Mouse (Mus musculus) A20 (cell line): Measurements from ENCODE around the gene Plekha7.
A peak's percentile ranks its signal among the peaks of the same experiment; 100 is the strongest.

Experiments
- DNase-seq: peaks from one replicate; pipeline ENCODE4 v3.0.0-alpha.2; 2011; ENCODE audit warnings: low read depth, low spot score

Plekha7 gene

DNA sequence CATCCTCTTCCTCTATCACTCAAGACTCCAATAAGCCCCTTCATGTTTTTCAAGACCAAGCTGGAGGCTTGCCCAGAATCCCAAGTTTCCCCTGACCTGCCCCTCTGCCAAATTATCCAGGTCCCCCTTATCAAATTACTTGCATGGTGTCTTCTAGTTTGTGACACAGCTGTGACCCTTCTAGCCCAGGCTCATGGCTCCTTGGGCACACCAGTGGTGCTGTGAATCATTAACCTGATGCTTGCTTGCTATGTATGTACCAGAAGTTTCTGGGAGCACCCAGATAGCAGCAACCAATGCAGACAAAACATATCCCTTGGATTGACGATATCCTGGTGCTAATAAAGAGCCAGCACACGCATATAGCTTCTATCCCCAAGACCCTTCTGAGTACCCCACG, 19.2 kb downstream of the Plekha7 start:
- no peak for DNase-seq

DNA sequence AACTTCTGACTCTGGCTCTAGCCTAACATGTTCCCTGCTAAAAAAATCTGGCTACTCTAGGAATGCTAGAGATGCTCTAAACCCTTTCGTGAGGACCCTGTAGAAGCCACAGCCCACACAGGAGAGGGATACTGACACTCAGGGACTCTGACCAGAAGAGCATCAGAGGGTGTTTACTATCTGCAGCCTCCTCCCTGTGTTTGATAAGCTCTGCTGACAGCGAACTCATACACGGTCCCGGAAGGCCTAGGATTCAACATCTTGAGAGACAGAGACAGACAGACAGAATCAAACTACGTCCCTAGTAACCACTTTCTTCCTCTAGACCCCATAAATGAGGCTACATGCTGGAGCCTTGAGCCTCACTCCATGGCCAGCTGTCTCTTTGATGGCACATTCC, 20.2 kb downstream of the Plekha7 start:
- DNase-seq: no peak

DNA sequence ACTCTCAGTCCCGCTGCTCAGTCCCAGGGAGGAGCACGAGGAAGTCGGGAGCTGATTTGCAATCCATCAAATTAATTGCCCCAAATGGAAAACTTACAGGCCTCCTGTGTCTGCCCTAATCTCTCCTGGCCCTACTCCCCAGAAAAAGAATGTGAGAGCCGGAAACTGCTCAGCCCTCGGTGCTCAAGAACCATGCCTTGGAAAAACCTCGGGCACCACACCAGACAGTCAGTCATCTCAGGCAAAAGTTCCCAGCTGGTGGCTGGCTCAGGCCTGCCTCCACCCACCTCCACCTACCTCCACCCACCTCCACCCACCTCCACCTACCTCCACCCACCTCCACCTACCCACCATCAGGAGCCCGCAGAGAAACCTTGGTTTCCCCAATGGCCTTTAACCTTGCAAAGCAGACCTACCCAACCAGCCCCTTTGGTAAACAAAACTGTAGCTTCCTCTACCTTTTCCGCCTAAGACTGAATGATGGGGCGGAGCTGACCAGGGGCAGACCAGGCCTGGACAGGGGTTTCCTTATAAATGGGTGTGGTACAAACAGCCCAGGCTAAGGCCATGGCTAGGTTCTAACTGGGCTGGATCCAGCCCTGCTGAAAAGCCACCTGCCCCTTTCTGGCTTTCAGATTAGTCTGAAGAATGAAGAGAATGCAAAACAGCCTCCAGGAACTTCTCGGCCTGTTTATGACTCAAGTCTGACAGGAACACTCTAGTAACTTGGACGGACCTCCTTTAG, 21.4 kb downstream of the Plekha7 start:
- no peak for DNase-seq

DNA sequence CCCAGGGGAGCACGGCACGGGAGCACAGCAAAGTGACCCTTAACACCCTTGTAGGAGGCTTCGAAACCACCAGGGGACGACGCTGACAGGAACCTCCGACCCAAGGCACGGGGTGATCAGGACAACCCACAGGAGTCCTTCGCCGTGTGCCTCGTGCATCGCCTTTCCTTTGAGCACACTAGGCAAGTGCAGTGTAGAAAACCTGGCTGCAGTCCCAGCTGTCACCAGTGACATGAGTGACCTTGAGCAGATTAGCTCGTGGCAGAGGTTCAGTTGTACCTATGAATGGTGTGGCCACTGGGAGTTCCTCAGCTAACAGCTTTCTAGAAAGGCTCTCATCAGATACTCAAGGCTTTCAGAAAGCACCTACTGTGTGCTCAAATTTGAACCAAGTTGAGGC, 22.0 kb downstream of the Plekha7 start:
- no peak for DNase-seq

- DNase-seq: no peak
Measured at GRCm38 (mm10) chr7:116285216-116285615, 23.0 kb downstream of the Plekha7 start.

- DNase-seq: no peak
Measured at GRCm38 (mm10) chr7:116282755-116283154, 25.4 kb downstream of the Plekha7 start.

DNA sequence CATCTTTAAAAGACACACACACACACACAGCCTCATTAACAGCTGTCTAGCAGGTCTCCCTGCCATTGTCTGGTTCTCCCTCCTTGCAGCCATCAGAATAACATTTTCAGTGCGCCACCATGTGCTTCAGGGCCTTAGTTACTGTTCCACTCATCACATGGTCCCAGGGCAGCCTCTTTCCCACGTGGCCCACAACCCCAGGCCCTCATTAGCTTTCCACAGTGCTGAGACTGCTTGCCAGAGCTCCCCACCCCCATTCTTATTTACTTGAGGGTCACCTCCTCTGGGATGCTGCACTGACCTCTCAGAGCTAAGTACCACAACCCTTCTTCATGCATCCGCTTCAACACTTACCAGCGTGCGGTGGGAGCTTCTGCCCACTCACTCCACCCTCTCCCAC, 28.1 kb downstream of the Plekha7 start:
- DNase-seq: no peak

GRCm38 (mm10) chr7:116278280-116278679, 29.9 kb downstream of the Plekha7 start:
- no peak for DNase-seq

DNA sequence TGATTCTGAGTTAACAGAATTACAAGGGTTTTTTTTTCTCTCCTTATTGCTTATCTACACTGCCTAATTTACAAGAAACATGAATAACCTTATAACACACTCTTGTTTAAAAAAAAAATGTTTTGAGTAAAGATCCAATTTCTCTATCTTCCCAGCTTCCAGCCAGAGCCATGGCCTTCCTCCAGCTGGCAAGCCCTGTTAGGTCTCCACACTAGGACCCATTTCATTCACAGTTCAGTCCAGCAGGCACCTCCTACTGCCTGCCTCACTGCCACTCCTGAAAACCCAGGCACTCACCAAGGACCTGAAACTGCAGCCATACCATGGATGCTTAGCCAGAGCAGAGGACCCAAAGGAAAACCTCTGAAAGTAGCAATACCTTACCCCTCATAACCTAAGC, 31.9 kb downstream of the Plekha7 start:
- DNase-seq: no peak

DNA sequence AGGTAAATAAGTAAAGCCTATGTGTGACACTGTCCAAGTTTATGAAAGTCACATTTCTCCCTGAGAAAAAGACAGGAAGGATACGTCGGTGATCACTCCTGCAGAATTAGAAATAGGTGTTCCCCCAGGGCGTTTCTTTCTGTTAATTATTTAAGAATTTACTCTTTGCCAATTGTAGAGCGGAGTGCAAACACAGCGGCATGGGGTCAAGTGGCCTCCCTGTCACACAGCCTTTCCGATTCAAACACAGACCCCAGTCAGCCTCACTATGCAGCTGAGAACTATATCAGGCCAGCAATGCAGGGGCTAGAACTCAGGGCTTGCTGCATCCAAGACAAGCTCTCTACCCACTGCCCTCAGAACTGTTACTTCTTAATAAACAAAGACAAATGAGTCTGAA, 35.1 kb downstream of the Plekha7 start:
- DNase-seq: no peak

GRCm38 (mm10) chr7:116269501-116269995, 38.6 kb downstream of the Plekha7 start:
- DNase-seq: no peak

DNA sequence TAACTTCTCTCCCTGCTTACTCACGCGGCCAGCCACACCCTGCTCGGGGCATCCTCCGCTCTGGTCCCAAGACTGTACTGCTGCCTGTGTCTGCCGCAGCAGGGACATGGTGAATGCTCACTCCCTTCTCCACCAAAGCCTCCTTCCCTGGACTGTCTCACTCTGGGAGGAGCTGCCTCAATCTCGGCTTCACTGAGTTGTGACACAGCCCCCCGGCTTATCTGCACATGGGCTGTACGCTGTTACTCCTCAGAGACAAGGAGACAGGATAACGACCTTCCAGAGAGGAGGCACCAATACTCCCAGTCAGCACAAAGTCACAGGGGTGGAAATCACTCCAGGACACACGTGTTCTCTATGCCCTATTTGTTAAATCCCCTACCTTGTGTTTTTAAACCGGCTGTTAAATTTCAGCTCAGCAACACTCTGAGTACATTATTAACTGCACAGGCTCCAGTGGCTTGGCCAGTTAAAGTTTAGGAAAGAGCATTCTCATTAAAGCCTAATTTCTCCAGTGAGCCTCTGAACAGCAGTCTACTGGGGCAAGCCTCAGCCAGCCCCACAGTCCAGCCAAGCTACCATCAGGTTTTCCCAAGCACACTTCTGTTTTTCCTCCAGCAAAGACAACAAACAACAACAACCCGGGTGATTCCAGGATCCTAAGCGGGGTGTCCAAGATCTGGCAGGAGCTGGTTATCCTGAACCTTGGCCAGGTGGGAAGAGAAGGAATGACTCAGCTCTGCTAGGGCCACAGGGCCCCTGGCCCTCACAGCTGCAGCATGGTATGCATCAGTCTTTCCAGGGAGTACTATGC, 39.9 kb downstream of the Plekha7 start:
- no peak for DNase-seq

GRCm38 (mm10) chr7:116263281-116263680, 44.9 kb downstream of the Plekha7 start:
- no peak for DNase-seq

- no peak for DNase-seq
Measured at GRCm38 (mm10) chr7:116262508-116262907, 45.7 kb downstream of the Plekha7 start.

DNA sequence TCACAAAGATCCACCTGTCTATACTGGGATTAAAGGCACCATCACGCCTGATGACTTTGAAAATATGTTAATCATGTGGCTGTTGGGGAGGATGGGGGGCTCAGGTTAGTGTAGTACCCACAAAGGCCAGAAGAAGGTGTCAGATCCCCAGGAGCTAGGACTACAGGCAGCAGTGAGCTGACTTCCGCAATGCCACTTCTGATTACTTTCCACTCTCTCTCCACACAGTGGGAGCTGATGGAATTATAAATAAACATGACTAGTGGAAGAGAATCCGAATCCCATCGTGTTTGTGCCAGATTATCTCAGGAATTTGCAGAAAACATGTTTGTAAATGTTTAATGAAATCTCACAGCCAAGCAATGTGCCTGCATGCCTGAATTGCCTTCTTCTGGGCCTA, 46.1 kb downstream of the Plekha7 start:
- DNase-seq: peak; percentile 25

- peak; percentile 10 for DNase-seq
Measured at GRCm38 (mm10) chr7:116260826-116261615, 47.2 kb downstream of the Plekha7 start.

DNA sequence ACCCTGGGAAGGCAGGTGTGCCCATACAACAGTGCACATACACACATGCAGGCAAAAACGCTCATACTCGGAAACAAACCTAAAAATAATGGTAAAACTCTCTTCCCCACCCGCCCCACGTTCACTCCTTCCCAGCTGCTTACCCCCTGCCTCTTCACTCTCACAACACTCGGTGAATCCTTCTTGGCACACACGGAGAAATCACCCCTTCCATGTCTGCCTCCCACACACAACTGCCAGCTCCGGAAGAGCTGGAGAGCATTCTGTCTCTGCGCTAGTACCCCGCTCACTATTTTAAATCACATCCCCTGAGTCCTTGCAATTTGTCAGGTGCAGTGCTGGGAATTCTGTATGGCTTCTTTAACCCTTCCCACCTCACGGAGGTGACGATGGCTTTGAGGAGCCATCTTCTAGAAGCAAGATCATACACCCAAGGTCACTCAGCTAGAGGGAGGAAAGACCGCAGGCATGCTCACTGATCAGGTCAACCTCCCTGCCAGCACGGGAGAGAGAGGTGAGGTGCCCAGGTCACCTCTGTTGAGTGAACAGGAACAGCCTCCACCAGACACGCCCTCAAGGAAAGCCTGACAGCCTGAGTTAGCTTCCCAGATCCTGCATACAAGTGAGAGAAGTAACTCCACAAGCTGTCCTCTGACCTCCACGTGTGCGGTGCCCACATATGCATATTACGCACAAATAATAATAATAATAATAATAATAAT, 49.6 kb downstream of the Plekha7 start:
- DNase-seq: no peak

DNA sequence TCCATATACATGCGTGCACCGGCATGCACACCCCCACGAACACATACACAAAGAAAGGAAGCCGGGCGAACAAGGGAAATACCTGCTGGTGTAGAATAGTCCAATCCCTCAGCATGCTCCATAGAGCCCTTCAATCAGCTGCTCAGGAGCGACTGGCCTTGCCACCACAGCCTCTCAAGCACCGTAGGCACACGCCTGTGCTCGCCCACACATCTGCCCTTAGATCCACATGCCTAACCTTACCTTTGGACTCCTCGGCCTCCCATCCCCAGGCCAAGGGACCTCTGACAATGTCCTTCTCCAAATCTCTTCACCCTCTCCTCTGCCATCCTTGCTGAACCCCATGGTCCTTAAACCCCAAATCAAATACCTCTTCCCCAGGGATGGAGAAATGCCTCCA, 50.2 kb downstream of the Plekha7 start:
- no peak for DNase-seq

GRCm38 (mm10) chr7:116255664-116256063, 52.5 kb downstream of the Plekha7 start:
- DNase-seq: no peak

DNA sequence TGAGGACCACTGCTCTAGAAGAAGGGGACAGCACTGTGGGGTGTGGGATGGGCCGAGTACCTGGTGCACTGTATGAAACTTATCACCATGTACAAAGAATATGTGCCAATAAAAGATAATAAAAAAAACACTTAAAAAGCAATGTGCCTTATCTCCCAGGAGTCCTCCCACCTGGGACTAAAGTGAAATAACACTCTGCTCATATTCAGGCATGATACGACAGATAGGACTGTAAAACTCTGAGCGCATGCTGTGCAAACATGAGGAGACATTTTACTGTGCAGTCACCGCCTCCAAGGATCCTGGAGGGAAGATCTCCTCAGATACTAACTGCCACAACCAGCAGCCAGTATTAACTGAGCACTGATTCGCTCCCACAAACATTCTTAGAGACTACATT, 53.5 kb downstream of the Plekha7 start:
- no peak for DNase-seq

DNA sequence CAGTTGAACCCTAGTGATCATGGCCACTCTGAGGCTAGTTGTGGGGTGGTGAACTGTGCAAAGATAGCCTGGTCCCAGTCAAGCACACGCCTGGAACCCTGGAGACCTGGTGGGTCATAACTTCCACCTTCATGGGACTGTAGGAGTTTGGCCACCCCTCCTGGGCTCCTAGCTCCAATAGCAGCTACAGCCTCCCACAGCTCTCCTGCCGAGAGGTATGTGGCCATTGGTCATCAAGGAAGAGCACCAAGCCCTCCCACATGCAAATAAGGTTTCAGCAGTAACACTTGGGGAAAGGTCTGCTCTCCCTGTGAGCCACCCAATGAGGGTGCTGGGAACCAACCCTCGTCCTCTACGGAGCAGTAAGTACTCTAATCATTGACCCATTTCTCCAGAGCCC, 55.7 kb downstream of the Plekha7 start:
- no peak for DNase-seq
